Mouse (Mus musculus) megakaryocyte-erythroid progenitor cell, adult 5-6 weeks (primary cell): ENCODE measurements around the gene Gria1. TPM values are rescaled to one million over a fixed set of nuclear protein-coding genes. Genes with fewer than 3 reads are reported as not detected.

Experiments used
- ATAC-seq: replicated peaks from 2 replicates; pipeline ENCODE4 v1.8.0; 2016; ENCODE audit warnings: mild to moderate bottlenecking, inconsistent platforms; ENCODE audit not compliant: severe bottlenecking, poor library complexity, low FRiP score, low TSS enrichment
- total RNA-seq, 2 experiments: library from RNA; stranded (forward) in 1 of 2; stranded (reverse) in 1 of 2; fragments of 200-1000, 215-1000 nt in 1 of 2; fragments of >200 nt in 1 of 2; fragmentation: Nextera tagmentation in 1 of 2; gene quantifications; 2 replicates each; pipeline ENCODE4 v1.2.3; 2014 to 2017

The Gria1 gene
- total RNA-seq, 2 experiments from 2014 or later, result not detected

GRCm38 (mm10) chr11:57244543-57244942 lies 233.4 kb downstream of the Gria1 start:
- no peak for ATAC-seq

DNA sequence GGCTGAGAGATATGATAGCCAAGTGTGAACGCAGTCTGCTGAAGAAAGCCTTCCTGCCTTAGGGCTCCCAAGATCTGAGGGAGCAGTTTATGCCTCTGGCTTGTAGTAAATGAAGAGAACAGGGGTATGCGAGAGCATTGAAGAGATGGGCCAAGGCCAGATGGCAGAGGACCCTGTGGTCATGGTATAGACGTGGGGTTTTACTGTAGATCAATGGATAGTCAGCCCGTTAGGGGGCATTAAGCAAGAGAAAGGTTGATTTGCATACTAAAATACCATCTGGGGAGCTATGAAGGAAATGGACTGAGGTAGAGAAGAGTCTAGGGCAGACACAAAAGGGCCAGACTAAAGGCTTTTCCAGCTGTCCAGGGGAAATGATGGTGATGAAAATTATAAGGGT lies 237.7 kb downstream of the Gria1 start:
- ATAC-seq, result no peak

DNA sequence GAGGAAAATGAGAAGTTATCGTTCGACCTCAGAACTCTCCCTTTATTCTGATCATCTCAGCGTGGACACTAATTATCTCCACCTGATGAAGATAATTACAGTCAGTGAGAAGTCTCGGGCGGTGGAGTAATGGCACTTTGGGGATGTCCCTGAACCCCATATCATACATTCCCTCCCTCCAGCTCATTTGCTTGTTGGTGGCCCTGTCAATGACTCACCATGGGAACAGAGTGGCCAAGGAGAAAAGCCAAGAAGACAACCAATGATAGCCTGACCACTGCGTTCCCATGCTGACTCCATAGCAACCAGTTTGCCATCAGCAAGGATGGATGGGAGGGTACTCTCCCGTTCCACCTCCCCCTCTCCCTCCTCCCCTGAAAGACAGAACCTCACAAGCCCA lies 238.9 kb downstream of the Gria1 start:
- no peak for ATAC-seq

- ATAC-seq, result no peak
Observed at GRCm38 (mm10) chr11:57271687-57272086, 260.5 kb downstream of the Gria1 start.

GRCm38 (mm10) chr11:57274687-57275086 lies 263.5 kb downstream of the Gria1 start:
- no peak for ATAC-seq

- ATAC-seq, result no peak
Observed at GRCm38 (mm10) chr11:57278056-57278455, 266.9 kb downstream of the Gria1 start.

GRCm38 (mm10) chr11:57286119-57286518 lies 274.9 kb downstream of the Gria1 start:
- no peak for ATAC-seq

- ATAC-seq, result no peak
Observed at GRCm38 (mm10) chr11:57297376-57297775, 286.2 kb downstream of the Gria1 start.

DNA sequence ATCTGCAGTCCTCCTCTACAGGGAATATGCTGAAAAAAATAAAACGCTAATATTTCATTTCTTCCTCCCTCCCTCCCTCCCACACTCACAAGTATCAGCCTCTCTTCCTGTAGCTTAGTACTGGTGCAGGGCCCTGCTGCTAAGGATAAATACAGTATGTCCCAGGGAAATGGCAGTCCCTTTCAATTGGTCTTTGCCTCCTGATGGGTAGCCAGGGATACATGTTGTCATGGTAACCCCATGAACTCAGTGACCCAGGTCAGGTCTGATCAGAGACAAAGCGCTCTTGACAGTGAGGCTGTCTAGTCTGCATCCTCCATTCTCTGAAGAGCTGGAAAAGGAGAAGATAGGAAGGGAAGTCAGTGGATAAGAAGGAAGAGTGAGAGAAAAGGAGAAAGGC lies 287.1 kb downstream of the Gria1 start:
- ATAC-seq, result no peak

- ATAC-seq, result no peak
Observed at GRCm38 (mm10) chr11:57298665-57299064, 287.5 kb downstream of the Gria1 start.

DNA sequence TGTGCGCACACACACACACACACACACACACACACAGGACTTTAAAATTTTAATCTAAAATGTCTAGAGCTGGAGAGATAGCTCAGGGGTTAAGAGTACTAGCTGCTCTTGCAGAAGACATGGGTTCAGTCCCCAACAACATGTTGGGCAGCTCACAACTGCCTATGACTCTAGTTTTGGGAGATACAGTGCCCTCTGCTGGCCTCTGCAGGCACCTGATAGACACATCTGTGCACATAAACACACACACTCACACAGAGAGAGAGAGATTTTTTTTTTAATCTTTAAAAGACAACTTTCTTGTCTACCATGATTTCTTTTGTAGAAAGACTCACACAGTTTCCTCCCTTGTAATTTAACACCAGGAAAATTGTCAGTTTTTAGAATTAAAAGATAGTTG lies 292.4 kb downstream of the Gria1 start:
- no peak for ATAC-seq

GRCm38 (mm10) chr11:57306116-57306515 lies 294.9 kb downstream of the Gria1 start:
- no peak for ATAC-seq

GRCm38 (mm10) chr11:57306892-57307291 lies 295.7 kb downstream of the Gria1 start:
- no peak for ATAC-seq

DNA sequence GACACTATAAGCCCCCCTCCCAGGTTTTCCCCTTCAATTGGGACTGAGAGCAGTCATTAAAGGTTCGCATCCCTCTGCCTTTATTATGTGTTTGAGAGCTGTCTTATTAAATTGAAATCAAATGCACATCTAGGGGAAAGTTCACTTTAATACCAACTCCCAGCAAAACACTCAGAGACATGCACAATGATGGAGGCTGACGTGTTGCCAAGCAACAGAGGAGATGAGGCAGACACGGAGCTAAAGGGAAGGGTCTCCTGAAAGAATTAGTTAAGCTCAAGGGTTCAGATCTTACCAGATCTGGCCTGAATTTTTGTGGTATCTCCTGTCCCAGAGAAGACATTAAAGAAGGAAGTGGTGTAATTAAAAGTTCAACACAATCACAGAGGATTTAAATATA lies 305.9 kb downstream of the Gria1 start:
- ATAC-seq, result no peak

GRCm38 (mm10) chr11:57317478-57317877 lies 306.3 kb downstream of the Gria1 start:
- ATAC-seq, result no peak

- no peak for ATAC-seq
Observed at GRCm38 (mm10) chr11:57319374-57319773, 308.2 kb downstream of the Gria1 start.

DNA sequence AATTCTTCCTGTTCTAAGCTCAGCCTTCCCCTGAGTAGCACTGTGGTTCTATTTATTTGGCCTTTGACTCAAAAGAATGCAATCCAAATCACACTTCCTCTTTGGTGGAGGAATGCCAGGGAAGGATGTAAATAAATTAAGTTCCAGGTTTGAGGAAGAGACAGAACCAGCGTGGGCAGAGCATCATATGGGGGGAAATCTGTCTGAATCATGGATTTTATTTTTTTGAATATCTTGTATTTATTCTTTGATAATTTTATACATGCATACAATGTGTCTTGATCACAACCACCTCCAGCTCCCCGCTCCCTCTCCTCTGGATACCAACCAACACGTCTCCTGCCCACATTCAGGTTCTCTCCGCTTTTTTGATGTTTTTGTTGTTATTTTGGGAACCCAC lies 312.9 kb downstream of the Gria1 start:
- no peak for ATAC-seq
